Mouse (Mus musculus): ENCODE measurements around the gene Atg16l2. TPM values are rescaled to one million over a fixed set of nuclear protein-coding genes. Genes with fewer than 3 reads are reported as not detected.

Gene Atg16l2
- total and polyA plus RNA-seq, 3 experiments = 0.38 to 3.2 (median 1.9) TPM

- H3K9me3 ChIP-seq (replicated peaks) = no peaks in the 10 kb centered on the region
- H3K27me3 ChIP-seq (ENCODE audit: insufficient read depth, low read length) = peaks cover 3% of the 10 kb centered on the region; the same call in 1 of the 2 replicates
- H3K4me3 ChIP-seq (ENCODE audit: low read depth, low read length) = no peak overlapping the region
- TF ChIP-seq CTCF (IDR thresholded peaks at IDR 0.05; ENCODE audit: low read depth, low read length) (no peak), GATA1 (IDR thresholded peaks at IDR 0.05; ENCODE audit: borderline replicate concordance, low read length) (no peak), GATA2 (IDR thresholded peaks at IDR 0.05; ENCODE audit: borderline replicate concordance, low read depth, low read length) (no peak), POLR2AphosphoS5 (IDR thresholded peaks at IDR 0.05; ENCODE audit: insufficient replicate concordance, low read depth, low read length) (no peak), TAL1 (conservative IDR thresholded peaks at IDR 0.05; ENCODE audit: low read depth, low read length) (no peak)
- H3K36me3 ChIP-seq (replicated peaks) = peaks cover 30% of the 10 kb centered on the region
- H3K4me1 ChIP-seq (ENCODE audit: insufficient read depth, low read depth, low read length) = no peaks in the 10 kb centered on the region
- ATAC-seq (ENCODE audit: extremely low read depth, insufficient number of reproducible peaks, low FRiP score, poor library complexity, severe bottlenecking) (no peak), DNase-seq (ENCODE audit: low spot score) (no peak)
These were observed 15.2 kb downstream of the Atg16l2 start for GRCm38 (mm10) chr7:101286891-101287290.

GRCm38 (mm10) chr7:101284504-101284903, 17.5 kb downstream of the Atg16l2 start:
- no peak overlapping the region for H3K4me3 ChIP-seq (ENCODE audit: low read depth, low read length)
- H3K9me3 ChIP-seq (replicated peaks) = no peaks in the 10 kb centered on the region
- H3K36me3 ChIP-seq (replicated peaks) = peaks cover 32% of the 10 kb centered on the region
- TF ChIP-seq GATA2 (IDR thresholded peaks at IDR 0.05; ENCODE audit: borderline replicate concordance, low read depth, low read length) (no peak), GATA1 (IDR thresholded peaks at IDR 0.05; ENCODE audit: borderline replicate concordance, low read length) (no peak), POLR2AphosphoS5 (IDR thresholded peaks at IDR 0.05; ENCODE audit: insufficient replicate concordance, low read depth, low read length) (no peak), TAL1 (conservative IDR thresholded peaks at IDR 0.05; ENCODE audit: low read depth, low read length) (no peak), CTCF (IDR thresholded peaks at IDR 0.05; ENCODE audit: low read depth, low read length) (no peak)
- H3K4me1 ChIP-seq (ENCODE audit: insufficient read depth, low read depth, low read length) = no peaks in the 10 kb centered on the region
- DNase-seq (ENCODE audit: low spot score) = no peak
- no peaks in the 10 kb centered on the region for H3K27me3 ChIP-seq (ENCODE audit: insufficient read depth, low read length)
- no peak for ATAC-seq (ENCODE audit: extremely low read depth, insufficient number of reproducible peaks, low FRiP score, poor library complexity, severe bottlenecking)

- Histone ChIP-seq H3K27me3 (ENCODE audit: insufficient read depth, low read length) (no peaks in the 10 kb centered on the region), H3K36me3 (replicated peaks) (peaks cover 34% of the 10 kb centered on the region), H3K9me3 (replicated peaks) (no peaks in the 10 kb centered on the region), H3K4me1 (ENCODE audit: insufficient read depth, low read depth, low read length) (no peaks in the 10 kb centered on the region), H3K4me3 (ENCODE audit: low read depth, low read length) (no peak overlapping the region)
- no peak for ATAC-seq (ENCODE audit: extremely low read depth, insufficient number of reproducible peaks, low FRiP score, poor library complexity, severe bottlenecking)
- TF ChIP-seq TAL1 (conservative IDR thresholded peaks at IDR 0.05; ENCODE audit: low read depth, low read length) = no peak
- no peak for TF ChIP-seq POLR2AphosphoS5 (IDR thresholded peaks at IDR 0.05; ENCODE audit: insufficient replicate concordance, low read depth, low read length)
- TF ChIP-seq GATA1 (IDR thresholded peaks at IDR 0.05; ENCODE audit: borderline replicate concordance, low read length) = no peak
- no peak for TF ChIP-seq GATA2 (IDR thresholded peaks at IDR 0.05; ENCODE audit: borderline replicate concordance, low read depth, low read length)
- no peak for TF ChIP-seq CTCF (IDR thresholded peaks at IDR 0.05; ENCODE audit: low read depth, low read length)
- DNase-seq (ENCODE audit: low spot score) = no peak
These were observed 19.3 kb downstream of the Atg16l2 start for GRCm38 (mm10) chr7:101282721-101283120.

- H3K4me3 ChIP-seq (ENCODE audit: low read depth, low read length) = no peak overlapping the region
- H3K36me3 ChIP-seq (replicated peaks) = peaks cover 25% of the 10 kb centered on the region
- no peaks in the 10 kb centered on the region for H3K4me1 ChIP-seq (ENCODE audit: insufficient read depth, low read depth, low read length)
- H3K27me3 ChIP-seq (ENCODE audit: insufficient read depth, low read length) = no peaks in the 10 kb centered on the region
- TF ChIP-seq GATA1 (IDR thresholded peaks at IDR 0.05; ENCODE audit: borderline replicate concordance, low read length) (no peak), GATA2 (IDR thresholded peaks at IDR 0.05; ENCODE audit: borderline replicate concordance, low read depth, low read length) (no peak), TAL1 (conservative IDR thresholded peaks at IDR 0.05; ENCODE audit: low read depth, low read length) (no peak), POLR2AphosphoS5 (IDR thresholded peaks at IDR 0.05; ENCODE audit: insufficient replicate concordance, low read depth, low read length) (no peak), CTCF (IDR thresholded peaks at IDR 0.05; ENCODE audit: low read depth, low read length) (no peak)
- H3K9me3 ChIP-seq (replicated peaks) = no peaks in the 10 kb centered on the region
- ATAC-seq (ENCODE audit: extremely low read depth, insufficient number of reproducible peaks, low FRiP score, poor library complexity, severe bottlenecking) = no peak
- no peak for DNase-seq (ENCODE audit: low spot score)
These were observed 29.4 kb downstream of the Atg16l2 start for GRCm38 (mm10) chr7:101272466-101273160.

- Histone ChIP-seq H3K9me3 (replicated peaks) (no peaks in the 10 kb centered on the region), H3K36me3 (replicated peaks) (peaks cover 19% of the 10 kb centered on the region), H3K4me3 (ENCODE audit: low read depth, low read length) (no peak overlapping the region), H3K27me3 (ENCODE audit: insufficient read depth, low read length) (no peaks in the 10 kb centered on the region), H3K4me1 (ENCODE audit: insufficient read depth, low read depth, low read length) (no peaks in the 10 kb centered on the region)
- ATAC-seq (ENCODE audit: extremely low read depth, insufficient number of reproducible peaks, low FRiP score, poor library complexity, severe bottlenecking) (no peak), DNase-seq (ENCODE audit: low spot score) (no peak)
- no peak for TF ChIP-seq CTCF (IDR thresholded peaks at IDR 0.05; ENCODE audit: low read depth, low read length)
- no peak for TF ChIP-seq TAL1 (conservative IDR thresholded peaks at IDR 0.05; ENCODE audit: low read depth, low read length)
- no peak for TF ChIP-seq POLR2AphosphoS5 (IDR thresholded peaks at IDR 0.05; ENCODE audit: insufficient replicate concordance, low read depth, low read length)
- no peak for TF ChIP-seq GATA2 (IDR thresholded peaks at IDR 0.05; ENCODE audit: borderline replicate concordance, low read depth, low read length)
- TF ChIP-seq GATA1 (IDR thresholded peaks at IDR 0.05; ENCODE audit: borderline replicate concordance, low read length) = no peak
These were observed 30.4 kb downstream of the Atg16l2 start for GRCm38 (mm10) chr7:101271602-101272001.

- Histone ChIP-seq H3K4me1 (ENCODE audit: insufficient read depth, low read depth, low read length) (no peaks in the 10 kb centered on the region), H3K27me3 (ENCODE audit: insufficient read depth, low read length) (no peaks in the 10 kb centered on the region), H3K4me3 (ENCODE audit: low read depth, low read length) (no peak overlapping the region), H3K36me3 (replicated peaks) (peaks cover 10% of the 10 kb centered on the region), H3K9me3 (replicated peaks) (no peaks in the 10 kb centered on the region)
- ATAC-seq (ENCODE audit: extremely low read depth, insufficient number of reproducible peaks, low FRiP score, poor library complexity, severe bottlenecking) (no peak), DNase-seq (ENCODE audit: low spot score) (no peak)
- no peak for TF ChIP-seq CTCF (IDR thresholded peaks at IDR 0.05; ENCODE audit: low read depth, low read length)
- no peak for TF ChIP-seq POLR2AphosphoS5 (IDR thresholded peaks at IDR 0.05; ENCODE audit: insufficient replicate concordance, low read depth, low read length)
- no peak for TF ChIP-seq TAL1 (conservative IDR thresholded peaks at IDR 0.05; ENCODE audit: low read depth, low read length)
- TF ChIP-seq GATA2 (IDR thresholded peaks at IDR 0.05; ENCODE audit: borderline replicate concordance, low read depth, low read length) = no peak
- no peak for TF ChIP-seq GATA1 (IDR thresholded peaks at IDR 0.05; ENCODE audit: borderline replicate concordance, low read length)
These were observed 34.4 kb downstream of the Atg16l2 start for GRCm38 (mm10) chr7:101267457-101268259.

Data from G1E (cell line).